8 mouse cellular contexts compared by ENCODE assay signal in genomic region chr7:137321141-137321813, GRCm38 (mm10). TPM values are rescaled to one million over a fixed set of nuclear protein-coding genes. Genes with fewer than 3 reads are reported as not detected.
DNase-seq lines count a peak whose midpoint lies in the region; ATAC-seq and TF ChIP-seq lines count a peak whose summit lies in the region.

No protein-coding gene starts in this region.

- no peak overlapping the region for H3K9ac ChIP-seq in heart, embryonic 12.5 days

- no peaks in the 10 kb centered on the region for H3K9me3 ChIP-seq in heart, embryonic 12.5 days (replicated peaks)
- H3K9me3 ChIP-seq in midbrain, embryonic 10.5 days (replicated peaks): no peaks in the 10 kb centered on the region

- H3K4me3 ChIP-seq in thymus, adult 2 months (ENCODE audit: control insufficient read depth, insufficient read depth, low read length): no peak overlapping the region
- peak overlapping the region; percentile 43 for H3K4me3 ChIP-seq in heart, embryonic 12.5 days
- H3K4me3 ChIP-seq in midbrain, embryonic 10.5 days: peak overlapping the region; percentile 56

- H3K36me3 ChIP-seq in thymus, adult 2 months (ENCODE audit: control insufficient read depth, insufficient read depth, low read length): no peaks in the 10 kb centered on the region
- H3K36me3 ChIP-seq in heart, embryonic 12.5 days: no peaks in the 10 kb centered on the region
- H3K36me3 ChIP-seq in midbrain, embryonic 10.5 days: no peaks in the 10 kb centered on the region

- TF ChIP-seq CTCF in thymus, adult 2 months (IDR thresholded peaks at IDR 0.05; ENCODE audit: borderline replicate concordance, control insufficient read depth, extremely low read depth, insufficient read depth, low read length, poor library complexity): peak; percentile 80

- no peaks in the 10 kb centered on the region for H3K4me1 ChIP-seq in thymus, adult 2 months (replicated peaks; ENCODE audit: control insufficient read depth, insufficient read depth, low read length)
- H3K4me1 ChIP-seq in heart, embryonic 12.5 days (replicated peaks): peaks cover 46% of the 10 kb centered on the region
- peaks cover 67% of the 10 kb centered on the region for H3K4me1 ChIP-seq in midbrain, embryonic 10.5 days

- 3% methylated on average over 52 of the region's 52 CpGs for WGBS in thymus, adult 2 months
- under 1% methylated on average over 52 of the region's 52 CpGs for WGBS in heart, embryonic 12.5 days
- under 1% methylated on average over 52 of the region's 52 CpGs for WGBS in midbrain, embryonic 10.5 days

- ATAC-seq in heart, embryonic 12.5 days (ENCODE audit: insufficient number of reproducible peaks, low FRiP score): peak; percentile 75; the same call in 1 of the 2 replicates

- peak overlapping the region; percentile 69 for H3K4me2 ChIP-seq in heart, embryonic 12.5 days

- H3K27me3 ChIP-seq in thymus, adult 2 months (ENCODE audit: control insufficient read depth, insufficient read depth, low read length): peaks cover 38% of the 10 kb centered on the region
- peaks cover 90% of the 10 kb centered on the region for H3K27me3 ChIP-seq in heart, embryonic 12.5 days (replicated peaks)
- peaks cover 96% of the 10 kb centered on the region for H3K27me3 ChIP-seq in midbrain, embryonic 10.5 days (ENCODE audit: low read depth, poor library complexity, severe bottlenecking)

- DNase-seq in thymus, adult 2 months: peak; percentile 56
- DNase-seq in thymus, adult 18-20 months: no peak
- peak; percentile 86 for DNase-seq in embryo, embryonic 10.5 days (ENCODE audit: low spot score)
- peak; percentile 52 to 62 for DNase-seq in kidney, postnatal 25 days
- peak; percentile 81 for DNase-seq in midbrain, embryonic 10.5 days (ENCODE audit: low spot score)
- DNase-seq in testis, postnatal 14 days (ENCODE audit: low spot score): peak; percentile 52
- DNase-seq in layer of hippocampus, postnatal 36 days: no peak

- no peak overlapping the region for H3K27ac ChIP-seq in thymus, adult 2 months (ENCODE audit: control insufficient read depth, insufficient read depth, low read length)
- no peak overlapping the region for H3K27ac ChIP-seq in heart, embryonic 12.5 days (ENCODE audit: poor library complexity, severe bottlenecking)
- peak overlapping the region; percentile 42 for H3K27ac ChIP-seq in midbrain, embryonic 10.5 days (replicated peaks)

- TF ChIP-seq POLR2A in thymus, adult 2 months (IDR thresholded peaks at IDR 0.05; ENCODE audit: control insufficient read depth, extremely low read depth, insufficient read depth, low read length, poor library complexity): no peak

RNA-seq across cellular contexts. Expression of gene Ebf3, which starts 7.0 kb away (rescaled TPM):
- polyA plus RNA-seq in thymus, adult 2 months (2012; rRNA removed): 1.7 and 2.1 TPM in 2 replicates
- 0.61 and 0.65 TPM in 2 replicates for polyA plus RNA-seq in heart, embryonic 12.5 days (2016; fragmentation: Nextera tagmentation; extraction: Ambion mirVana)
- polyA plus RNA-seq in midbrain, embryonic 10.5 days (2016; fragmentation: Nextera tagmentation; extraction: Ambion mirVana): 3.2 and 5.4 TPM in 2 replicates
- under 1 TPM; 0.38 to 0.60 TPM for total RNA-seq in layer of hippocampus, postnatal 36 days (2021)

Comparison
In these comparisons a context has a peak if more than half of its experiments do, and no peak if none do; other contexts are left out.
1. DNase-seq: peak in thymus, adult 2 months (single experiment), embryo, embryonic 10.5 days (single experiment), kidney, postnatal 25 days (2 of 2), midbrain, embryonic 10.5 days (single experiment) and testis, postnatal 14 days (single experiment); none in thymus, adult 18-20 months (0 of 2) and layer of hippocampus, postnatal 36 days (0 of 2).